Mouse (Mus musculus) forebrain, embryonic 11.5 days (tissue): ENCODE data around the gene Fbxl21. TPM values are rescaled to one million over a fixed set of nuclear protein-coding genes. Genes with fewer than 3 reads are reported as not detected.

Source experiments
- ATAC-seq: fragments of 200-750 bp; cut with Nextera tagmentation; replicated peaks from 2 replicates; pipeline ENCODE4 v1.8.0; 2017; ENCODE audit warnings: moderate TSS enrichment; ENCODE audit not compliant: low FRiP score
- DNase-seq: peaks from one replicate; pipeline ENCODE4 v3.0.0-alpha.2; 2017; ENCODE audit warnings: low spot score
- H3K27ac ChIP-seq: fragments of 300-500 bp; sonication (generic); 2 replicates; pipeline ENCODE4 v1.5.1; 2014; ENCODE audit warnings: low read depth, low read length
- H3K27me3 ChIP-seq: fragments of 300-500 bp; sonication (generic); 2 replicates; pipeline ENCODE4 v1.6.1; 2014; ENCODE audit warnings: mild to moderate bottlenecking, low read length, mixed read lengths; ENCODE audit not compliant: control insufficient read depth, insufficient read depth
- H3K36me3 ChIP-seq: fragments of 300-500 bp; sonication (generic); 2 replicates; pipeline ENCODE4 v1.6.1; 2014; ENCODE audit warnings: mild to moderate bottlenecking, low read length, moderate library complexity, mixed read lengths; ENCODE audit not compliant: control insufficient read depth, insufficient read depth
- H3K4me1 ChIP-seq: fragments of 300-500 bp; sonication (generic); replicated peaks from 2 replicates; pipeline ENCODE4 v1.6.1; 2014; ENCODE audit warnings: low read length, mixed read lengths; ENCODE audit not compliant: control insufficient read depth, insufficient read depth
- H3K4me2 ChIP-seq: fragments of 300-500 bp; sonication (generic); 2 replicates; pipeline ENCODE4 v1.6.1; 2014; ENCODE audit warnings: low read depth, mild to moderate bottlenecking, low read length, moderate library complexity, mixed read lengths; ENCODE audit not compliant: severe bottlenecking
- H3K4me3 ChIP-seq: fragments of 300-500 bp; sonication (generic); 2 replicates; pipeline ENCODE4 v1.5.1; 2014; ENCODE audit warnings: low read depth, low read length
- H3K9ac ChIP-seq: fragments of 300-500 bp; sonication (generic); 2 replicates; pipeline ENCODE4 v1.6.1; 2014; ENCODE audit warnings: low read length
- H3K9me3 ChIP-seq: fragments of 300-500 bp; sonication (generic); 2 replicates; pipeline ENCODE4 v1.6.1; 2016; ENCODE audit warnings: low read length, mixed read lengths; ENCODE audit not compliant: control insufficient read depth
- WGBS: fragments of 180-500 bp; shearing (Covaris S2); extraction: QIAGEN DNeasy Blood & Tissue Kit; methylation state at CpG from one replicate; pipeline ENCODE4 v1.1.7; 2014; 5-methylcytosine and 5-hydroxymethylcytosine counted together
- polyA plus RNA-seq: library from polyadenylated mRNA; unstranded; fragments of >200 nt; fragmentation: Nextera tagmentation; extraction: Ambion mirVana; gene quantifications from 2 replicates; pipeline ENCODE4 v1.2.1, GENCODE M21; 2014

Gene Fbxl21
- 1.7 and 2.2 TPM in 2 replicates for polyA plus RNA-seq

DNA sequence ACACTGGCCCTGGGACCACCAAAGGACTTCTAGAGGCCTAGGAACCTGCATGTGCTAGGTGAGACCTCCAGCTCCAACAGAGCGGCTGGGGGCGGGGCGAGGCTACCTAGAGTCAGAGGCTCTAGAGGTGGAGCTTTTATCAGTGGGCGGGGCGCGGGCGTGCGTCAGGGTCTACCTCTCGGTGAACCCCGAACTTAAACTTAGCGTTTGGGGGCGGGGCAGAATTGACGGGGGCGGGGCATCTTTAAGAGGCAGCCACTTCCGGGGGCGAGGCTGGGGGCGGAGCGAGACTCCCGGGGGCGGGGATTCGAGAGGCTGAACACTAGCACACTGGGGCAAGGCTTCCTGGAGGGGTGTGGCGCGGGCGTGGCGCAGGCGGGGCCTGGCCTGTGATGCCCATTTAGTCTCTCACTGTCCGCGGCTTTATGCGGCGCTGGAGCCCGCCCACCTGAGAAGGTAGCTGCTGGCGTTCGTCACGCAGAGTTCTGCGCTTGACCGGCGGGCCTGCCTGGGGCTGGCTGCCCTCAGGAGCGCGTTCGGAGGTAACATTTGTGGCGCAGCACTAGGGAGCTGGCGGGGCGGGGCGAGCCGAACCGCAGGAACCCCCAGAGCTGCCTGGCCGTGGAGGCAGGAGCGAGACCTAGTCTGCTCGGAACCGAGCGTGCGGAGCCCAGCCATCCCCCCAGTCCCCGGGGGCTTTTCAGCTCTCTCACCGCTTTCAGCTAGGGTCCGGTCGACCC, at the start of gene Fbxl21:
Gene Fbxl21 (plus strand): TSS at position 392 of the 740 bp plus-strand sequence.
- Histone ChIP-seq H3K9ac (peak within 1 kb of the TSS; percentile 67), H3K27me3 (no peaks in the 10 kb centered on the region), H3K27ac (no peak within 1 kb of the TSS), H3K9me3 (no peaks in the 10 kb centered on the region), H3K4me1 (no peaks in the 10 kb centered on the region), H3K4me2 (peak within 1 kb of the TSS; percentile 90), H3K4me3 (peak within 1 kb of the TSS; percentile 67), H3K36me3 (no peaks in the 10 kb centered on the region)
- WGBS: under 1% methylated on average over 56 of the region's 56 CpGs
- ATAC-seq: peak; percentile 98
- DNase-seq: peak; percentile 97

DNA sequence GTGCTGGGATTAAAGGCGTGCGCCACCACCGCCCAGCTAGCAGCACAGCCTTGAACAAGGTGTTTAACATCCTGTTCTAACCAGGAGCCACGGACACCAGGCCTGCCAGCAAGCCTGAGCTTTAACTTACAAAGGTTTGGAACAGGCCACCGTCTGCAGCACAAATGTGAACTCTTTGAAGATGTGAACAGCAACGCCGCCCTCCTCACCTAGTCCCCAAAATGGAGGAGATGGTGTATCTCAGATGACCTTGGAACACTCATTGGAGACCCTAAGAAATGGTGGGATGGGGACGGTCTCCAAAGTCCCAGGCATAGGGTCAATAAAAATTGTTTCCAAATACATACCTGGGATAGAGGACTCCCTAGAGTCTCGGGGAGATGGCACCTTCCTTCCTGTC, 49.6 kb upstream of the Fbxl21 start:
- 93% methylated on average over 9 of the region's 9 CpGs for WGBS
- Histone ChIP-seq H3K4me1 (no peaks in the 10 kb centered on the region), H3K4me3 (no peak overlapping the region), H3K4me2 (no peak overlapping the region), H3K36me3 (no peaks in the 10 kb centered on the region), H3K9ac (no peak overlapping the region), H3K9me3 (no peaks in the 10 kb centered on the region), H3K27me3 (no peaks in the 10 kb centered on the region), H3K27ac (no peak overlapping the region)
- DNase-seq: no peak
- ATAC-seq: no peak

GRCm38 (mm10) chr13:56475363-56475762, 46.9 kb upstream of the Fbxl21 start:
- Histone ChIP-seq H3K9me3 (no peaks in the 10 kb centered on the region), H3K36me3 (no peaks in the 10 kb centered on the region), H3K4me1 (no peaks in the 10 kb centered on the region), H3K27ac (no peak overlapping the region), H3K9ac (no peak overlapping the region), H3K27me3 (no peaks in the 10 kb centered on the region), H3K4me3 (no peak overlapping the region), H3K4me2 (no peak overlapping the region)
- WGBS: 38% methylated on average over 4 of the region's 4 CpGs
- peak; percentile 46; the same call in 1 of the 2 replicates for ATAC-seq
- DNase-seq: peak; percentile 64

DNA sequence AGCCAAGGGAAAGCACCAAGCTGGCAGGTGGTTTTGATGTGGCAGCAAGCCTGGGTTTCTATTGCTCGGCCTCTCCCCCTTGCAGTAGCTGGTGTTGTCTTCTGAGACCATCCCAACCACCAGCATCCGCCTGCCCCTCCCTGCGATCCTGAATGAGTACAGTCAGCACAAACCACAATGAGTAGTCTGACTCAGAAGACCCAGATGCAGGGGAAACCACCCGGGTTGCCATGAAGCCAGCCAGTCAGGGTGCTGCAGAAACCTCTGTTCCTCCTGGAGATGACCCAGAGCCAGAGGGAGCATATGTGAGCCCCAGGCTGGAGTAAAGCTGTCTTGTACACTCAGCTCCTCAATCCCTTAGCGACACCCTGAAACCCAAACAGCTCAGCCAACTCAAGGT, 45.5 kb upstream of the Fbxl21 start:
- no peak overlapping the region for H3K9ac ChIP-seq
- no peak overlapping the region for H3K27ac ChIP-seq
- H3K9me3 ChIP-seq: no peaks in the 10 kb centered on the region
- H3K4me3 ChIP-seq: no peak overlapping the region
- 80% methylated on average over 5 of the region's 5 CpGs for WGBS
- no peaks in the 10 kb centered on the region for H3K36me3 ChIP-seq
- H3K4me2 ChIP-seq: no peak overlapping the region
- no peak for DNase-seq
- no peaks in the 10 kb centered on the region for H3K27me3 ChIP-seq
- no peak for ATAC-seq
- no peaks in the 10 kb centered on the region for H3K4me1 ChIP-seq

DNA sequence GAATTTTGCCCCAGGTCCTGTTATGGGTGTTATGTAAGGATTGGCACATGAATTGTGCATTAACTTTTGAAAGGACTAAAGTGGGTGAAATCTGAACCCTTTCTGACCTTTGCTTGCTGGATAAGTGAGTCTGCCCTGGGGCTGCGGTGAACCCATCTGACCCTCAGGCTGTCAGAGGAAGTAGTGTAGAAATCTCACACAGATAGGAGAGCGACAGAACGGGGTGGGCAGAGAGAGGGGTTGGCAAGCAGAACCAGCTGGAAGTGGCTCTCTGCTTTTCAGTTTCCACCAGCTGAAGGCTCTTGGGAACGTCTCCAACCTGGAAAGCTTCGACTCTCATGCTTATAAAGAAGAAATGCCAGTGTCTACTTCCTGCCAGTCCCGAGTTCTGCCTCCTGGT, 45.0 kb upstream of the Fbxl21 start:
- 71% methylated on average over 6 of the region's 6 CpGs for WGBS
- no peak overlapping the region for H3K27ac ChIP-seq
- no peak overlapping the region for H3K4me3 ChIP-seq
- H3K36me3 ChIP-seq: no peaks in the 10 kb centered on the region
- no peak overlapping the region for H3K9ac ChIP-seq
- no peaks in the 10 kb centered on the region for H3K9me3 ChIP-seq
- no peaks in the 10 kb centered on the region for H3K4me1 ChIP-seq
- no peaks in the 10 kb centered on the region for H3K27me3 ChIP-seq
- no peak for DNase-seq
- ATAC-seq: no peak
- no peak overlapping the region for H3K4me2 ChIP-seq

GRCm38 (mm10) chr13:56478027-56478426, 44.2 kb upstream of the Fbxl21 start:
- 76% methylated on average over 6 of the region's 6 CpGs for WGBS
- DNase-seq (no peak), ATAC-seq (no peak)
- no peaks in the 10 kb centered on the region for H3K9me3 ChIP-seq
- H3K4me1 ChIP-seq: no peaks in the 10 kb centered on the region
- no peaks in the 10 kb centered on the region for H3K36me3 ChIP-seq
- no peak overlapping the region for H3K4me3 ChIP-seq
- H3K4me2 ChIP-seq: no peak overlapping the region
- no peaks in the 10 kb centered on the region for H3K27me3 ChIP-seq
- no peak overlapping the region for H3K9ac ChIP-seq
- no peak overlapping the region for H3K27ac ChIP-seq

DNA sequence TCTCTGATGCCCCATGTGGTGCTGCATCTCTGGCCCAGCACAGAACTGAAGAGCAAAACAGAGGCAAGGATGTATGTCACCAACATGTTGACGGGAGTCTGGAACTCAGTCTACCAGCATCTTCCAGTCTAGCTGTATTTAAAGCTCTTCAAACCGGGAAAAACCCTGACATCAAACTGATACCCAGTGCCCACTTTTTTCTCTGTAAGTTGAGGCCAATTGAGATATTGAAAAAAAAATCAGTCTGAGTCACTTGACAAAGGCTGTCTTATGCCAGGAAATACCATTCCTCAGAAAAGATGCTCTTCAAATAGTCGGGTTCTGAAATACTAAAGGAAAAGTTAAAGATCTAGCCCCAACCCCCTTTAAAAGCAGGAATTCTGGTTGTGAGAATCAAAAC, 40.1 kb upstream of the Fbxl21 start, which contains the start of gene Il9:
Gene Il9 (minus strand): TSS at position 101 of the 400 bp plus-strand sequence.
- Histone ChIP-seq H3K4me1 (no peaks in the 10 kb centered on the region), H3K9ac (no peak within 1 kb of the TSS), H3K4me3 (no peak within 1 kb of the TSS), H3K27ac (no peak within 1 kb of the TSS), H3K9me3 (no peaks in the 10 kb centered on the region), H3K27me3 (no peaks in the 10 kb centered on the region), H3K36me3 (no peaks in the 10 kb centered on the region), H3K4me2 (no peak within 1 kb of the TSS)
- WGBS: 86% methylated on average over 3 of the region's 3 CpGs
- DNase-seq: no peak
- ATAC-seq: no peak

- H3K4me1 ChIP-seq: no peaks in the 10 kb centered on the region
- no peaks in the 10 kb centered on the region for H3K27me3 ChIP-seq
- ATAC-seq (no peak), DNase-seq (no peak)
- WGBS: 82% methylated on average over 5 of the region's 5 CpGs
- no peak overlapping the region for H3K27ac ChIP-seq
- H3K9me3 ChIP-seq: no peaks in the 10 kb centered on the region
- H3K36me3 ChIP-seq: no peaks in the 10 kb centered on the region
- H3K9ac ChIP-seq: no peak overlapping the region
- no peak overlapping the region for H3K4me3 ChIP-seq
- H3K4me2 ChIP-seq: no peak overlapping the region
These were observed 34.3 kb upstream of the Fbxl21 start for GRCm38 (mm10) chr13:56488012-56488411.

DNA sequence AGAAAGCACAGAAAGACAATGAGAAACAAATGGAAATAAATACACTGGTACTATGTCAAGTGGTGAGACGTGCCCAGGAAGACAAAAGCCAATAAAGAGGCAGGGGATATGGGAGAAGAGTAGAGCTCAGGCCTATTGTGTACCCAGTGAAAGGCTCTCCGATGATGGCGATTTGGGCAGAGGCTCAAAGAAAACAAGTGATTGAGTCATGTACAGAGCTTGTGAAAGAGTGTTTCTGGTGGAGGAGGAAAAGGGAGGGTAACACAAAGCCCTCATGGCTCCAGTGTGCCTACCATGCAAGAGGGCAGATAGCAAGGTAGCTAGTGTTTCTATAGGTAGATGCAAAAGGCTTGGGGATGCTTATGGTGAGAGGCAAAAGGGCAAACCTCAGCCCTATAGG, 27.8 kb upstream of the Fbxl21 start:
- H3K27ac ChIP-seq: no peak overlapping the region

More for the DNA sequence above, 27.8 kb upstream of the Fbxl21 start:
- H3K4me2 ChIP-seq: no peak overlapping the region
- no peak overlapping the region for H3K4me3 ChIP-seq
- H3K36me3 ChIP-seq: no peaks in the 10 kb centered on the region
- ATAC-seq (no peak), DNase-seq (no peak)
- H3K9ac ChIP-seq: no peak overlapping the region
- WGBS: 50% methylated on average over 3 of the region's 3 CpGs
- H3K9me3 ChIP-seq: no peaks in the 10 kb centered on the region
- no peaks in the 10 kb centered on the region for H3K4me1 ChIP-seq
- no peaks in the 10 kb centered on the region for H3K27me3 ChIP-seq
